Mouse (Mus musculus) liver, postnatal 0 days (tissue): Measurements from ENCODE around the gene Pias1.
"Not testable (repeated sequence)": the region's sequence is repeated elsewhere in the genome, so short reads cannot be mapped to it uniquely, and the experiment has no call there.

ENCODE experiments used
- CTCF ChIP-seq: sonication (generic); IDR thresholded peaks from 2 replicates; pipeline ENCODE4 v1.5.1; 2016; ENCODE audit warnings: antibody characterized with exemption, low read depth
- EP300 ChIP-seq: IDR thresholded peaks from 2 replicates; pipeline ENCODE4 v1.6.1; 2016; ENCODE audit warnings: antibody characterized with exemption, low read depth, mild to moderate bottlenecking

DNA sequence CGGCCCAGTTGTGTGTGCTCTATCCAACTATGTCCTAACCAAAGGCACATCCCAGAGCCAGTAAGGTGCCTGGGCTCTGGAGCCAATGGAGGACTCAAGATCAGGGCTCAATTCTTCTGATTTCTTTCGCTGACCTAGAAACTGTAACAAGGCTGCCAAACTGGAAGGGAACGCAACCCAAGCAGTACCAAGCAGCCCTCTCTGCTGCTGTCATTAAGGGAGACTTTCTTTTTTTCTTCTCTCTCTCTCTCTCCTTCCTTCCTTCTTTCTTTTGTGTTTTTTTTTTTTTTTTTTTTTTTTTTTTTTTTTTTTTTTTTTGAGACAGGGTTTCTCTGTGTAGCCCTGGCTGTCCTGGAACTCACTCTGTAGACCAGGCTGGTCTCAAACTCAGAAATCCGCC is 118.5 kb downstream of the Pias1 start:
- TF ChIP-seq EP300, CTCF: not testable (repeated sequence)
